Mouse (Mus musculus) 3134 (cell line): ENCODE results near the gene Akap5.

ENCODE experiments used
- DNase-seq: peaks from one replicate; pipeline ENCODE4 v3.0.0-alpha.2; 2011; ENCODE audit warnings: low spot score; ENCODE audit not compliant: insufficient read length; ENCODE audit errors: extremely low read depth

The Akap5 gene

DNA sequence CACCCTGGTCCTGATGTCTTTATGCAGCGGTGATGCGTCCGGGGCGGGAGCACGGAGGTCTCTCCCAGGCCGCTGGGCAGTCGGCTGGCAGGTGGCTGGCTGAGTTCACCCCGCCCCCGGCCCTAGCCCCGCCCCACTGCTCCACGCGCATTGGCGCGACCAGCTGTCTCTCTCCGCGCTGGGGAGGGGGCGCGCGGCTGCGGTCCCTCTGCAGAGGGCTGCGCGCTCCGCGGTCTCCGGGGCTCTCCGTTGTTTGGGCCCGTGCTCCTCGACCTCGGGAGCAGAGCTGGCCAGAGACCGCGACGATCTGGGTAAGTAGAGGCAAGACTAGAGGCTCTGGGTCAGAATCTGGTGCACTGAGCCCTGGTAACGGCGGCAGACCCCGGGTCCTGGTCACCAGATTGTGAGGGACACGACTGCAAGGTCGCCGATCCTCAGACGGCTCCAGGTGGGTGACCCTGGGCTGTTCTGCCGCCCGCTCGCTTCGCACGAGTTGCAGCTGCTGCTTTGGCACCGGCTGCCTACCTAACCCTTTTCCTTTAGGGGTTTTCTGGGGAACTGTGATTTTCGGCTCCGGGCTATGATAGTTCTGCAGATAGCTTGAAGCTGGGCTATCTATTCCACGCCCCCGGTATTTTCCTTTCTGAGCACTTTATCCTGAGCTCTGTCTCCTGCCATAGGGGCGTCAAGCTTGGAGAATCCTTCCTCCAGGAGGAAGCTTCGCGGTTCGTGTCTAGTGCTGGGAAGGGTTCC lies at the start of gene Akap5:
Akap5 (plus strand) TSS at position 213 of the 753 bp plus-strand sequence.
- DNase-seq = no peak

DNA sequence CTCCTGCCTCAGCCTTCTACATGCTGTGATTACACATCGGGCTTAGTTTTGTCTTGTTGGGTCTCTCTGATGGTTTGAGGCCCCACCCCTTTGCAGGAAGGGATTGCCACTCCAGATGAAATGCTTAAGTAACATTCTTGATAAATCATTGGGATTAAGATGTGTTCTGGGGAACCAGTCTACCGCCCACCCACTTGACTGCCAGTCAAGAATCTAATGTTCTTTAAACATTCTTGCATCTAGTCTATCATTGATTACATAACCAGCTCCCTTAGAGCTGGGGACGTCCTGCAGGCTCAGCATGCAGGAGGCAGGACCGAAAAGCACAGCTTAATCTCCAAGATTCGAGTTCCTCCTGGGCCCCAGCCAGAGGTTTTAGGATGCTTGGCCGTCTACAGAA lies 46.5 kb upstream of the Akap5 start:
- no peak for DNase-seq

DNA sequence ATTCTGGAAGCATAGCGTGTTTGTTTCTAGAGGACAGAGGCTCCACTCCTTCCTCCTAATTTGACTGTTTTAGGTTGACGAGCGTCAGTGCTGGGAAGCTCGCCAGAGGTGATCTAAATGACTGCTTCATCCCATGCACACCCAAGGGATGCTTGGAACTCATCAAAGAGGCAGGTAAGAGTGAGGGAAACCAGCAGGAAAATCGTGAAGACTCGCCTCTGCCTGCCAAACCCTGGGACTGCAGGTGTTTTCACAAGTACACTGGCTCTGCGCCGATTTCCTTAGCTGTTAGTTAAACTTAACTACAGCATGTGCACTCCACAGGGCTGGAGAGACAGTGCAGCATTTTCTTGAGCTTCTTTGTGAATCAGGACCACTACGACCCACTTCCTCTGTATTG lies 44.1 kb upstream of the Akap5 start:
- DNase-seq = no peak

DNA sequence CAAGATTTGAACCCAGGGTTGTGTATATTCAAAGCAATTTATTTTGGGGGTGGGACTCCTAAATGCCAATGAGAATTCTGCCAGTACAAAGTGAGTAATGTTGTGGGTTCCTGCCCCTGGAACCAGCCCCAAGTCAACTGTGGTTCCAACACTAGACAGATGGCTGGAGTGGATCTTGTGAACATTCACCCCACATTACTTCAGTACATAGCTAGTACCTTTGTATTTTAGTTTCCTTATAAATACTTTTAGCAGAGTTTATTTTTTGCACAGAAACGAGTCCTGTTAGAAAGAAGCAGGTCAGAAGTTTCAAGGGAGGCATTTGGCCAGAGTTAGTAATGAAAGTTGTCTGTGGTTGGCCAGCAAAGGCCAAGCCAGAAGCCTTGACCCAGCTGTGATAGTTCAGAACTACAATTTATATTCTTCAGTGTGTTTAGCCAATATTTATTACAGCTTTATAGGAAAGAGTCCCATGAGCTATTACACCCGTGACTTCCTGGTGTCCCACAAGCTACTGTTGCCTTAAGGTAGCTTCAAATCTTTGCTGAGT lies 43.5 kb upstream of the Akap5 start:
- DNase-seq = no peak

DNA sequence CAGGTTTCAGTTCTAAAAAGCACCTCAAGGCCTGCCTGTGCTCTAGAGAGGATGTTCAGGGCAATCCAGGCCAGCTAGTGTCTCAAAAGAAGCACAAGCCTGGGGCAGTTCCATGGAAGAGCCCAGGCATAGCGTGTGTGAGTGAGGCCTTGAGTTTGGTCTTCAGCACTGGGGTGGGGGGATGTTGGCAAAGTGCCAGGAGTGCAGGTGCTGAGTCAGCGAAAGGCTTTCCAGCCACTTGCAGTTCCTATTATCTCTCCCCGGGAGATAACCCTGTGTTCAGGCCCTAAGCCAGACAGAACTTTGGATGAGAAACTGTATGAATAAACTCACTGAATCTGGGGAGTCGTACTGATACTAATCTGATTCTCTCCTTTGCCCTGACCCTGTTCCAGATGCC lies 42.6 kb upstream of the Akap5 start:
- DNase-seq = no peak

DNA sequence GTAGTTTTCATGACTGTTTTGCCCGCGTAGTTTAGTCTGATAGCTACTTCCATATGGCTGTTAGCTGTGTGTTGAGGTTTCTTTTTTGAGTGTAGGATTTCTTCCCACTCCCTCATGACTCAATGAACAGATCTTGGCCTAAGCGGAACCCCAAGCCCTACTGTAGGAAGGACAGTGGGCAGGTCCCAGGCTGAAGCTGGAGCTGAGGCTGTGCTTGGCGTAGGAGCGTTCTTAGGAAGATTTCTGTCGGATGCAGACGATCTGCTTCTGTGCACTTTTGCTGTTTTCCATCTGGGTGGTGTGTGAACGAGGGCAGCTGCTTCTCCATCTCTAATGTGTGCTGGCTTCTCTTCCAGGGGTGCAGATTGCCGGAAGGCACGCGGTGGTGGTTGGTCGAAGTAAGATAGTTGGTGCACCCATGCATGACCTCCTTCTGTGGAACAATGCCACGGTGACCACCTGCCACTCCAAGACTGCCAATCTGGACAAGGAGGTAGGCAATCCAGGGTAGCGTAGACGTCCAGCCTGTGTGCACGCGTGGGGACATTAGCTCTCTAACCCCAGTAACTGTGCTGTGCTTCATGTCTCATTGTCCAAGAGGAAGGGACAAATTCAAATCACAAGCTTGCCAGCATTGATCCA lies 42.0 kb upstream of the Akap5 start:
- no peak for DNase-seq

DNA sequence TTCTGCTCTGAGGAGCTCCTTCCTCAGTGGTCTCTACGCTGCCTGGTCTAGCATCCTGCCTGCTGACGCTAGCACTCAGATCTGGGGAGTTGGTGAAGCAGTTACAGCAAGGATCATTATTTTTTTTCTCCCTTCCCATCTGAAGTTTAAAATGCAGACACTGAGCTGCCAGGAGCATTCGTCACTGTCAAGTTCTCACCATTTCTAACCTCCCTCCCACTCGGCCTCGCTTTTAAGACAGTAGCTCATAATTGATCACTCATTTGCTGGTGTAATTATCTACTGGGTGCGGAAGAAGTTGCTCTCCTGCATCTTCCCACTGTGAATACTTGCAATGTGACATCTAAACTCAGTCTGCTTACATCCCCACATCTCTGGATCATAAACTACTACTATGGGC lies 39.3 kb upstream of the Akap5 start:
- no peak for DNase-seq

DNA sequence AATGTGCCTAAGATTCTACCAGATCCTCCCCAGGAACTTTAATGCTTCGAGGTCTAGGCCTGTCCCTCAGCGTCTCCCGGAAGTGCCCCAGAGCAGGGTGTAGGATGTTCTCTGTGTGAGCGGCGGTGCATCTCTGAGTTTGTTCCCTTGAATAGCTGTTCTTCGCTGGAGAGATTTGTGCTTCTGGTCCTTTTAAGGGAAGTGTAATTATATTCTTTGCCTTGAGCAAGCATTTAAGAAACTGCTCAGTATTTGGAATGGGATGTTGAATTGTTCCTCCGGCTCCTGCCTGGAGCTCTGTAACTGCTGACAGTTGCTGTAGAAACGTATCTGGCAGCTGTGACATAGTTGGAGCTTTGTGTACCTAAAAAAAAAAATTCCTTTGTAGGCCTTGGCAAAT lies 36.7 kb upstream of the Akap5 start:
- no peak for DNase-seq

DNA sequence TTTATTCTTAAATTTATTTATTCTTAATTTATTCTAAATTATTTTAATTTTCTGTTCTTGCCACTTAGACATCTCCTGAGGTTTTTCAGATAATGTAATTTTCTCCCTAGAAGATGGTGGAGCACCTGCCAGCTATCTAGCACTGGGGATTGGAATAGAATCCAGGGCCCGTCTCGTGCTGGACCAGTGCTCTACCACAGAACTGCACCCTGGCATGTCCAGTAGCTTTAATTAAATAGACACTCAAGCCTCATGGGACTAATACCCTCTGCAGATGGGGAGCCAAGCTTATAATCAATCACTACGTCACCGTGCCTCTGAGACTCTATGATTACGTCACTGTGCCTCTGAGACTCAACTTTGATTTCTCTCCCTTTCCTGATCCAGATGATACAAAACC lies 36.2 kb upstream of the Akap5 start:
- DNase-seq = no peak

DNA sequence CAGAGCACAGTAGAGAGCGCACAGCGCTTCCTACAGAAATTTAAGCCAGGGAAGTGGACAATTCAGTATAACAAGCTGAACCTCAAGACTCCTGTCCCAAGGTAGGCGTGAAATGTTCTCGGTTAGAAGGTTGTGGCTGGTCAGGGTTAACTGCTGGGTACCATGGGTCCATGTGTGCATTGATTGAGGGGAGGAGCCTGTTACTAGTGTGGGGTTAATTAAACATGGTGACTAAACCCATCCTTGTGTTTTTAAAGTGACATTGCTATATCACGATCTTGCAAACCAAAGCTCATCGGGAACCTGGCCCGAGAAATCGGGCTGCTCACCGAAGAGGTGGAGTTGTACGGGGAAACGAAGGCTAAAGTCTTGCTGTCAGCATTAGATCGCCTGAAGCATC lies 35.3 kb upstream of the Akap5 start:
- DNase-seq = no peak

DNA sequence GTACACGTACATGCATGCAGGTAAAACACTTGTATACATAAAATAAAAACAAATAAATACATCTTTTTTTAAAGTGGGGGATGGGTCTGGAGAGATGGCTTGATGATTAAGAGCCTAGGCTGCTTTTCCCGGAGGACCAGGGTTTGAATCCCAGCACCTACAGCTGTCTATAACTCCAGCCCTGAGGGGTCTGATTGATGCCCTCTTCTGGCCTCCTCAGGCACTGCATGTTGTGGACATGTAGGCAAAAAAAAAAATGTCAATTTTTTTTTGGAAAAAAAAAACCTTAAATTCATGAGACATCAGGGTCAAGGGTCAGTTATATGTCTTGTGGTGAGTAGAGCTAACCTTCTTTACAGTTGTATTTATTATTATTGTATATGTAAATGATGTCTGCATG lies 34.4 kb upstream of the Akap5 start:
- DNase-seq = no peak

DNA sequence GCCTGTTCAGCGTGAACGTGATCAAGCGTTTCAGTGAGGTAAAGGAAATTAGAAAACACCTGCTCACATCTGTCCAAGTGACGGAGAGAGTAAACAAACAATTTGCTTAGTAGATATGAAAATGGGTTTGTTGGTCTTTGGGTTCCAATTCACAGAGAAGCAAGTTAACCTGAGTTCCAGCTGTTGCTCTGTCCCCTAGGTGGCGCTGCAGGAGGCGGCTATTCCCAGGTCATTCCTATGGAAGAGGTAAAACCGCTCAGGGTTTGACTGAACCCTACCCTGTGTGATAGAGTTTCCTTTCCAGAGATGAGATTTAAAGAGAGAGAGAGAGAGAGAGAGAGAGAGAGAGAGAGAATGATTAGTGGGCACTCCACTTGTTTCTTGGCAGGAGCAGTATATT lies 31.5 kb upstream of the Akap5 start:
- DNase-seq = no peak

DNA sequence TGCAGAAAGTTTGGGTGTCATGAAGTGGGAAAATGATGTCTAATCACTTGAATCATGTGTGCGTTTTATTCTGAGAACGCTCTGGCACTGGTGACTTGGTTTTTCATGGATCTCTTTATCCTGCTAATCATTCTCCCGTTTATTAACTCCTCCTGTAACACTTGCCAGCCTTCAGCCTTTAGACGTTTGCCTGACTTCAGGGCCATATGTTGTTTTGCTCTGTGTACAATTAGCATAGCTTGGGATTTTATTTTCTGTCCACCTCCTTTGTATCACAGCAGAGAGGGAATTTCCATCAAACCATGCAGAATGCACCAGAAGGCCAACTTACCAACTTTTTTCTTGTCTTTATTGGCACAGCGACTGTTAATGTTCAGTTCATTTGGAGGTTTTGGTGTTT lies 26.9 kb upstream of the Akap5 start:
- no peak for DNase-seq

DNA sequence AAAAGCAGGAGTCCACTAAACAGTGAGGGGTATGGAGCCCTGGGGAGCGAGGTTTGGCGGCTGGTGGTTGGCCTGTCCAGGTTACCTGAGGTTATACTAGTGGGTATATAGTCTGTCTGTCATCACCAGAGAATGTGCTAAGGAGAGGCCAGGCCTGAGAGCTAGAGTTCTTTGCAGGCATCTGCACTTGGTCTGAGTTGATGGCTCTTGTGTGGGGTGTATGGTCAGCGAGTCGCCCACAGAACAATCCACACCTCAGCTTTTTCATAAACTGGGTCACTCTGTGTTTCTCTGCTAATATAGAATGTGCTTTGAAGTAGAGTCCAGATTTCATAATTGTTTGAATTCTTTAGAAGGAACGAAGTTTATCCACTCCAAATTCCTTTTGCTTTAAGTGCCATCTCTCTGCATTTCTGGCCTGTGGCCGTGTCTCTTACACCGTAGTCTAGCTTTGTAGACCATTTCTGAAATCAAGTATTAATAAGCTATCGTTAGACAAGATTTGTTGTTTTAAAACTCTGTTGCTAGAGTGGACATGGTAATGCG lies 25.3 kb upstream of the Akap5 start:
- no peak for DNase-seq

DNA sequence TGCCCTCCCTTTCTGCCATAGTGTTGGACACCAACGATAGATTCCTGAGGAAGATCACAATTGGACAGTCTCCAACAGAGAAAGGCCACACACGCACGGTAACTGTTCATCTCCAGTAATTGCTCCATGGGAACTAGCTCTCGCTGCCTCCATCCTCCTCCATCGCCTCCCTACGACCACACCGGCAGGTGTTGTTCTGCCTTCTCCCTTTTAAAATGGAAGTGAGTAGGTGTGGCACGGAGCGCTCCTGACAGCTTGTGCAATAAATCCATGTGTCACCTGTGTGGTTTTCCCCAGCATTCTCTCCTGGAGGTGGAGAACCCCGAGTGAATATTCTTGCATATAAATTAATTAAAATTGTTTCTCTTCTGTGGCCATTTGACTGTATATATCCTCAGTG lies 24.3 kb upstream of the Akap5 start:
- DNase-seq = no peak

DNA sequence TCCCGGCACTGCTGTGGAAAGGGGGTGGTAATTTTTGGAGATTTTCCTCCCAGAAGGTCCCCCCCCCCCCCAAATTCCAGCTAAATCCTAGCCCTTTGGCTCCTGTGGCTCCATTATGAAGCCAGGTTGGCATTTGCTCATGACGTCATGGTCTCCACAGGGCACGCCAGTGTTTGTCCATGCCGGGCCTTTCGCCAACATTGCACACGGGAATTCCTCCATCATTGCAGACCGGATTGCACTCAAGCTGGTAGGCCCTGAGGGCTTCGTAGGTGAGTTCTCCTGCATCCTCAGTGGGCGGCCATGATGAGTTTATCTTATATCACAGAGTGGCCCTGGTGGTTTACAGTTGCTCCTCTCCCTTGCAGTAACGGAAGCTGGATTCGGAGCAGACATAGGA lies 21.2 kb upstream of the Akap5 start:
- DNase-seq = no peak

DNA sequence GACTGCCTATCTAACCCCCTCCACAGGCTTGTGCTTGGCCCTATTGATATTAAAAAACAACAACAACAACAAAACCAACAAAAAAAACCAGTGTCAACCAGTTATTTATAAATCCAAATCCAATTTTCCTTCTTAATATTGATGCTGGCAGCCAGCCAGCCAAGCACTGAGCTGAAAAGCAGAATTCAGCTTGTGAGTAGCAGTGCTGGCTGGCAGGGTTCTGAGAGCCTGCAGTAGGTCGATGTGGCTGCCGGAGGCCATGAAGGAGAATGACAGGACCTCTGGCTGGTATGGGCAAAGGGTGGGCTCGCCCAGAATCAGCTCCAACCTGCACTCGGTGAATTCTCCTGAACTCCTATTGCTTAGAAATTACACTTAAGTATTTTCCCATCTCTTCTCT lies 20.5 kb upstream of the Akap5 start:
- DNase-seq = no peak

DNA sequence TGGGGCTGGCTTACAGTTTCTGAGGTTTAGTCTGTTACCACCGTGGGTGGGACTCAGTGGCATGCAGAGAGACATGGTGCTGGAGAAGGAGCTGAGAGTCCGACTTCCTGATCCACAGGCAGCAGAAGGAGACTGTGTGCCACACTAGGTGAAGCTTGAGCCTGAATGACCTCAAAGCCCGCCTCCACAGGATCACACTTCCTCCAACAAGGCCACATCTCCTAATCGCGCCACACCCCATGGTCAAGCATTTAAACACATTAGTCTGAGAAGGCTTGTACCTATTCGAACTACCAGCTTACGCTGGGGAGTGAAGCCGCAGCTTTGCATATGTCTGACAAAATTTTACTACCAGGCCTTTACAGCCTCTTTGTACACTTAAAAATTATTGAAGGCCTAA lies 19.6 kb upstream of the Akap5 start:
- DNase-seq = no peak

DNA sequence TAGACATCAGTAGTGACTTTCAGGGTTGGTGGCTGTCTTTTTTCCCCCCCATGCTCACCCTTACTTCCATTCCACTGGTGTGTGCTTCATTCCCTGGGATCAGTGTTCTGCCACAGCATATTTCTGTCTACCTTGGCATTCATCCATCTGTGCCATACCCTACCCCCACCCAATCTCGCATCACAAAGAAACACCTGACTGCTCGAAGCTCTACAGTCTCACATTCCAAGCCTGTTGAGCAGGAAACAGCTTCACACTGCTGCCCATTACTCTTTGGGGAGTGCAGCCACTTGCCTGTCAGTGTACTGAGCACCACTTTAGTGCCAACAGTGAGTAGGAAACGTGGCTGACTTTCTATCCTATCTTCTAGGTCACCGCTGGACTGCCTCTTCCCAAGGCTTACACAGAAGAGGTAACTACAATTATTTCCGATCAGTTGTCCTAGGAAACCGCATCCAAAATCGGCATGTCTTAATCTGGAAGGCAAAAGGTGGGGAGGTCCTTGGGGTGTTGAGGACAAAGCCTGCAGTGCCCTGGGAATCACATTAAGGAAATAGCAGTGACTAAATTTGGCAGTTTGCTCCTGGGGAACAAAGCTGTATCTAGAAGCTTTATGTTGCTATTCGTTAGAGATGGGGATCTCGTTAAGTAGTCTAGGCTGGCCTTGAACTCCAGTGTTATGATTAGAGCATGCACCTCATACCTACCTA lies 17.7 kb upstream of the Akap5 start:
- no peak for DNase-seq

DNA sequence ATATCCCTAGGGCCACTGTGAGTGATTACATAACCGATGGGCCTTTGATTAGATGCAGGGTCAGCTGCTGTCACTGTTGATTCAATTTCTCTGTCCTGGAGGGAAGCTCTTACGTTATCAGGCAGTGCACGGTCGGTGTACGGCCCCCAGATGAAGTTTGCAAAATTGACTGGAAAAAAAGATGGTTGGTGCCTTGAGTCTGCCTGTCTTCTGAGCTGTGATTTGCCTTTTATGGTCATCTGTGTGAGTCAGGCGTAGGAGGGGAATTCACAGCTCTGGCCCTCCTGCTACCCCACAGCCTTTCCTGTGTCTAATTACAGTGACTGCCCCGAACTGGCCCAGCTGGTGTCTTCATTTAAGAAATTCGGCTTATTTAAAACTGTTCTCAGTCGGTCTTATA lies 16.7 kb upstream of the Akap5 start:
- DNase-seq = no peak

DNA sequence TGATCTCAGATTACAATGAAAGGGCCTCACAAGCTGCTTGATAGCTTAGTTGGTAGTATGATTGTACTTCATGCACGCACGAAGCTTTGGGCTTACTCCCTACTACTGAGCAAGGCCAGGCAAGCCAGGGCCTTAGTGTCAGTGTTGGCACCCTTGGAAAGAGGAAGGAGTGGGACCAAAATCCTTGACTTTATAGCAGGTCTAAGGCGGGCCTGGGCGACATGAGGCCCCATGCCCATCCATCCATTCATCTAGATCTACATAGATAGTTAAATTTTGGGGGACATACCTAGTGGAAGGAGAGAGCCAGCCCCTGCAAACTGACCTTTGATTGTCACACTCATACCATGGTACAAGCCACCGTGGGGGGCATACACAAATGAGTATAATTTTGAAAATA lies 16.3 kb upstream of the Akap5 start:
- no peak for DNase-seq

DNA sequence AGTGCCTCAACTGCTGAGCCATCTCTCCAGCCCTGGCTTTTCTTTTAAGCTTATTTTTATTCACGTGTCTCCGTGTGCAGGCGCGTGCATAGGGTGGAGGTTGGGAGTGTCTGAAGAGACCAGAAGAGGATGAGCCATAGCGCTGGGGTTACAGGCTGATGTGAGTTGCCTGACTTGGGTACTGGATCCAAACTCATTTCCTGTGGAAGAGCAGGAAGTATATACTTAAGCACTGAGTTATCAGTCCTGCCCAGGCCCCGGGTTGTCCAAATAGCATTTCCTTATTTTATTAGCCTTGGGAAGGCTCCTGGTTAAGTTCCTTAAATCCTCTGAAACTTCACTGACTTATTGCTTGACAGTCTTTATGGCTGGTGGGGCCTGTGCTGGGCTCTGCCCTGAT lies 14.7 kb upstream of the Akap5 start:
- no peak for DNase-seq
